In genomic region chr3:153943901-153944334, GRCm38 (mm10) we compare ENCODE assay signal across 7 mouse cellular contexts. TPM values are rescaled to one million over a fixed set of nuclear protein-coding genes. Genes with fewer than 3 reads are reported as not detected.
DNase-seq lines count a peak whose midpoint lies in the region; ATAC-seq and TF ChIP-seq lines count a peak whose summit lies in the region.

No protein-coding gene starts in this region.

- TF ChIP-seq CTCF in lung, embryonic 14.5 days (IDR thresholded peaks at IDR 0.05; ENCODE audit: low read depth), result no peak

- peaks cover 4% of the 10 kb centered on the region; the same call in 1 of the 2 replicates for H3K36me3 ChIP-seq in lung, embryonic 14.5 days (ENCODE audit: insufficient read depth)
- H3K36me3 ChIP-seq in hindbrain, embryonic 13.5 days, result no peaks in the 10 kb centered on the region; the same call in 1 of the 2 replicates
- no peaks in the 10 kb centered on the region for H3K36me3 ChIP-seq in midbrain, embryonic 11.5 days (ENCODE audit: control insufficient read depth, insufficient read depth, low read length)

- peak overlapping the region; percentile 69 for H3K9ac ChIP-seq in lung, embryonic 14.5 days
- peak overlapping the region; percentile 84 for H3K9ac ChIP-seq in hindbrain, embryonic 13.5 days
- peak overlapping the region; percentile 80 for H3K9ac ChIP-seq in midbrain, embryonic 11.5 days (ENCODE audit: low read length)

- H3K4me3 ChIP-seq in lung, embryonic 14.5 days (ENCODE audit: low read depth, low read length), result peak overlapping the region; percentile 80
- peak overlapping the region; percentile 70 for H3K4me3 ChIP-seq in hindbrain, embryonic 13.5 days
- peak overlapping the region; percentile 76 for H3K4me3 ChIP-seq in midbrain, embryonic 11.5 days (ENCODE audit: low read depth, low read length)

- no peaks in the 10 kb centered on the region for H3K9me3 ChIP-seq in lung, embryonic 14.5 days (ENCODE audit: low read depth, low read length)
- H3K9me3 ChIP-seq in hindbrain, embryonic 13.5 days, result no peaks in the 10 kb centered on the region
- no peaks in the 10 kb centered on the region for H3K9me3 ChIP-seq in midbrain, embryonic 11.5 days (ENCODE audit: control insufficient read depth, low read length)

- DNase-seq in lung, embryonic 14.5 days, result no peak
- no peak for DNase-seq in lung, postnatal 10 days
- peak; percentile 46 for DNase-seq in c-Kit-positive CD71-positive TER-119-positive erythroid progenitor cells, embryonic 14.5 days (ENCODE audit: low spot score)
- no peak for DNase-seq in midbrain, embryonic 11.5 days (ENCODE audit: low spot score, missing footprints)
- DNase-seq in thymus, adult 18-20 months, result no peak
- no peak for DNase-seq in adrenal gland, adult 8-10 months

- no peaks in the 10 kb centered on the region for H3K27me3 ChIP-seq in lung, embryonic 14.5 days (ENCODE audit: insufficient read depth, low read length)
- H3K27me3 ChIP-seq in hindbrain, embryonic 13.5 days, result no peaks in the 10 kb centered on the region
- no peaks in the 10 kb centered on the region for H3K27me3 ChIP-seq in midbrain, embryonic 11.5 days (ENCODE audit: control insufficient read depth, insufficient read depth, low read length)

- peak overlapping the region; percentile 85 for H3K4me2 ChIP-seq in lung, embryonic 14.5 days
- peak overlapping the region; percentile 72 for H3K4me2 ChIP-seq in hindbrain, embryonic 13.5 days
- H3K4me2 ChIP-seq in midbrain, embryonic 11.5 days, result peak overlapping the region; percentile 75

- peaks cover 5% of the 10 kb centered on the region; the same call in 1 of the 2 replicates for H3K4me1 ChIP-seq in lung, embryonic 14.5 days (ENCODE audit: insufficient read depth)
- H3K4me1 ChIP-seq in hindbrain, embryonic 13.5 days (replicated peaks), result peaks cover 22% of the 10 kb centered on the region
- H3K4me1 ChIP-seq in midbrain, embryonic 11.5 days (ENCODE audit: control insufficient read depth, insufficient read depth, low read length), result peaks cover 8% of the 10 kb centered on the region

- 0% methylated on average over 19 of the region's 19 CpGs for WGBS in lung, embryonic 14.5 days
- under 1% methylated on average over 19 of the region's 19 CpGs for WGBS in hindbrain, embryonic 13.5 days
- 1% methylated on average over 19 of the region's 19 CpGs for WGBS in midbrain, embryonic 11.5 days

- H3K27ac ChIP-seq in lung, embryonic 14.5 days (ENCODE audit: low read depth), result peak overlapping the region; percentile 87
- peak overlapping the region; percentile 88 for H3K27ac ChIP-seq in hindbrain, embryonic 13.5 days
- H3K27ac ChIP-seq in midbrain, embryonic 11.5 days (ENCODE audit: low read depth, low read length), result peak overlapping the region; percentile 67

- ATAC-seq in lung, embryonic 14.5 days (ENCODE audit: insufficient read depth), result peak; percentile 76
- peak; percentile 62 for ATAC-seq in hindbrain, embryonic 13.5 days (ENCODE audit: low FRiP score)
- ATAC-seq in midbrain, embryonic 11.5 days (ENCODE audit: low FRiP score), result no peak

RNA-seq across cellular contexts. Expression of gene Acadm, which starts 0.5 kb away (rescaled TPM):
- 45.7 and 47.6 TPM in 2 replicates for polyA plus RNA-seq in lung, embryonic 14.5 days (2014; fragmentation: Nextera tagmentation; extraction: Ambion mirVana)
- polyA plus RNA-seq in hindbrain, embryonic 13.5 days (2015; fragmentation: Nextera tagmentation; extraction: Ambion mirVana), result 55.6 and 63.7 TPM in 2 replicates
- 53.5 and 55.8 TPM in 2 replicates for polyA plus RNA-seq in midbrain, embryonic 11.5 days (2014; fragmentation: Nextera tagmentation; extraction: Ambion mirVana)
- total RNA-seq in adrenal gland, adult 8-10 months (2022), result 100 to 1,000 TPM; 446 to 580 (median 575) TPM

RNA-seq across cellular contexts. Expression of gene Slc44a5, which starts 29.3 kb away (rescaled TPM):
- 0.29 and 0.53 TPM in 2 replicates for polyA plus RNA-seq in lung, embryonic 14.5 days (2014; fragmentation: Nextera tagmentation; extraction: Ambion mirVana)
- polyA plus RNA-seq in hindbrain, embryonic 13.5 days (2015; fragmentation: Nextera tagmentation; extraction: Ambion mirVana), result 6.4 and 6.5 TPM in 2 replicates
- polyA plus RNA-seq in midbrain, embryonic 11.5 days (2014; fragmentation: Nextera tagmentation; extraction: Ambion mirVana), result 4.6 and 5.4 TPM in 2 replicates
- under 1 TPM in 3 of 4 experiments, not detected in 1; 0.03 to 0.11 (median 0.06) TPM for total RNA-seq in adrenal gland, adult 8-10 months (2022)

RNA-seq across cellular contexts. Expression of gene Rabggtb, which starts 31.1 kb away (rescaled TPM):
- 52.1 and 54.4 TPM in 2 replicates for polyA plus RNA-seq in lung, embryonic 14.5 days (2014; fragmentation: Nextera tagmentation; extraction: Ambion mirVana)
- polyA plus RNA-seq in hindbrain, embryonic 13.5 days (2015; fragmentation: Nextera tagmentation; extraction: Ambion mirVana), result 44.9 and 46.1 TPM in 2 replicates
- 43.9 and 45.4 TPM in 2 replicates for polyA plus RNA-seq in midbrain, embryonic 11.5 days (2014; fragmentation: Nextera tagmentation; extraction: Ambion mirVana)
- total RNA-seq in adrenal gland, adult 8-10 months (2022), result 10 to 100 TPM; 74.0 to 84.6 (median 78.7) TPM

RNA-seq across cellular contexts. Expression of gene Msh4, which starts 38.0 kb away (rescaled TPM):
- 0.17 and 0.26 TPM in 2 replicates for polyA plus RNA-seq in lung, embryonic 14.5 days (2014; fragmentation: Nextera tagmentation; extraction: Ambion mirVana)
- polyA plus RNA-seq in hindbrain, embryonic 13.5 days (2015; fragmentation: Nextera tagmentation; extraction: Ambion mirVana), result 0.09 and 0.25 TPM in 2 replicates
- 0.12 TPM in 1 of 2 replicates, not detected in the other for polyA plus RNA-seq in midbrain, embryonic 11.5 days (2014; fragmentation: Nextera tagmentation; extraction: Ambion mirVana)
- under 1 TPM; 0.07 to 0.62 (median 0.16) TPM for total RNA-seq in adrenal gland, adult 8-10 months (2022)
